Mouse (Mus musculus) kidney, postnatal 0 days (tissue): ENCODE data around the gene Gm20696. TPM values are rescaled to one million over a fixed set of nuclear protein-coding genes. Genes with fewer than 3 reads are reported as not detected.
A peak's percentile ranks its signal among the peaks of the same experiment; 100 is the strongest.

Experiments used
- ATAC-seq: fragments of 200-750 bp; cut with Nextera tagmentation; replicated peaks from 2 replicates; pipeline ENCODE4 v1.8.0; 2017; ENCODE audit warnings: low read depth, moderate number of reproducible peaks, moderate TSS enrichment, moderate library complexity; ENCODE audit not compliant: low FRiP score
- DNase-seq: peaks from one replicate; pipeline ENCODE4 v3.0.0-alpha.2; 2016; ENCODE audit warnings: low spot score
- H3K27ac ChIP-seq: fragments of 300-500 bp; sonication (generic); 2 replicates; pipeline ENCODE4 v1.5.1; 2014; ENCODE audit warnings: mild to moderate bottlenecking
- H3K27me3 ChIP-seq: fragments of 300-500 bp; sonication (generic); 2 replicates; pipeline ENCODE4 v1.6.1; 2014; ENCODE audit warnings: low read length, mixed read lengths; ENCODE audit not compliant: insufficient read depth
- H3K36me3 ChIP-seq: fragments of 300-500 bp; sonication (generic); 2 replicates; pipeline ENCODE4 v1.6.1; 2014; ENCODE audit warnings: low read length, mixed read lengths; ENCODE audit not compliant: insufficient read depth
- H3K4me1 ChIP-seq: fragments of 300-500 bp; sonication (generic); replicated peaks from 2 replicates; pipeline ENCODE4 v1.6.1; 2014; ENCODE audit warnings: antibody characterized with exemption, low read length, mixed read lengths; ENCODE audit not compliant: insufficient read depth
- H3K4me2 ChIP-seq: fragments of 300-500 bp; sonication (generic); 2 replicates; pipeline ENCODE4 v1.6.1; 2014; ENCODE audit warnings: mild to moderate bottlenecking, low read length, moderate library complexity, mixed read lengths
- H3K4me3 ChIP-seq: fragments of 300-500 bp; sonication (generic); replicated peaks from 2 replicates; pipeline ENCODE4 v1.5.1; 2014; ENCODE audit warnings: low read depth, low read length
- H3K9ac ChIP-seq: fragments of 300-500 bp; sonication (generic); 2 replicates; pipeline ENCODE4 v1.6.1; 2014; ENCODE audit warnings: low read depth, low read length
- H3K9me3 ChIP-seq: fragments of 300-500 bp; sonication (generic); replicated peaks from 2 replicates; pipeline ENCODE4 v1.6.1; 2016; ENCODE audit warnings: low read length, inconsistent platforms, mixed read lengths
- CTCF ChIP-seq: IDR thresholded peaks from 2 replicates; pipeline ENCODE4 v1.5.1; 2016; ENCODE audit warnings: antibody characterized with exemption, low read depth, mild to moderate bottlenecking, moderate library complexity
- WGBS: fragments of 180-500 bp; shearing (Covaris S2); extraction: QIAGEN DNeasy Blood & Tissue Kit; methylation state at CpG from one replicate; pipeline ENCODE4 v1.1.7; 2014; 5-methylcytosine and 5-hydroxymethylcytosine counted together
- polyA plus RNA-seq: library from polyadenylated mRNA; unstranded; fragments of >200 nt; fragmentation: Nextera tagmentation; extraction: Ambion mirVana; gene quantifications from 2 replicates; pipeline ENCODE4 v1.2.1, GENCODE M21; 2015

The Gm20696 gene
- polyA plus RNA-seq, 1 experiment from 2014 or later = 1.7 TPM

DNA sequence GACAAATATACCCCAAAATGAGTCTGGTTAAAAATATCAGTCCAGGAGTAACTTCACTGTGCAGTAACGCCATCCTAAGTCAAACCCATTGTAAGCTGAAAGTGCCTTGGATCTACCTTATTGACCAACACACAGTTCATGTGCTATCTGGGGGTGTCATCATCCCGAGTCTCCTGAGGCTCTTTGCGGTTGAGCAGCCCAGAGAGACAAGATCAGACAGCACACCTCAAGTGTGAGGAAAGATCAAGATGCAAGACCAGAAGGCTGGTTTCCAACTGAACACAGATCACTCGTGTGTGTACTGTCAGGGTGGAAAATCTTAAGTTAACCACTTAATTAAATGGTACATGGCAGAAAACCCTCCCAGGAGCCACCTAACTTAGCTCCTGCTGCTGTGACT is 382.6 kb downstream of the Gm20696 start:
- 72% methylated on average over 4 of the region's 4 CpGs for WGBS
- no peak for ATAC-seq
- H3K4me3 ChIP-seq = no peak overlapping the region
- no peak overlapping the region for H3K4me2 ChIP-seq
- no peak for TF ChIP-seq CTCF
- no peak overlapping the region for H3K27ac ChIP-seq
- DNase-seq = no peak
- no peaks in the 10 kb centered on the region for H3K27me3 ChIP-seq
- no peaks in the 10 kb centered on the region; the same call in 1 of the 2 replicates for H3K4me1 ChIP-seq
- no peak overlapping the region for H3K9ac ChIP-seq
- no peaks in the 10 kb centered on the region for H3K36me3 ChIP-seq
- no peaks in the 10 kb centered on the region for H3K9me3 ChIP-seq

DNA sequence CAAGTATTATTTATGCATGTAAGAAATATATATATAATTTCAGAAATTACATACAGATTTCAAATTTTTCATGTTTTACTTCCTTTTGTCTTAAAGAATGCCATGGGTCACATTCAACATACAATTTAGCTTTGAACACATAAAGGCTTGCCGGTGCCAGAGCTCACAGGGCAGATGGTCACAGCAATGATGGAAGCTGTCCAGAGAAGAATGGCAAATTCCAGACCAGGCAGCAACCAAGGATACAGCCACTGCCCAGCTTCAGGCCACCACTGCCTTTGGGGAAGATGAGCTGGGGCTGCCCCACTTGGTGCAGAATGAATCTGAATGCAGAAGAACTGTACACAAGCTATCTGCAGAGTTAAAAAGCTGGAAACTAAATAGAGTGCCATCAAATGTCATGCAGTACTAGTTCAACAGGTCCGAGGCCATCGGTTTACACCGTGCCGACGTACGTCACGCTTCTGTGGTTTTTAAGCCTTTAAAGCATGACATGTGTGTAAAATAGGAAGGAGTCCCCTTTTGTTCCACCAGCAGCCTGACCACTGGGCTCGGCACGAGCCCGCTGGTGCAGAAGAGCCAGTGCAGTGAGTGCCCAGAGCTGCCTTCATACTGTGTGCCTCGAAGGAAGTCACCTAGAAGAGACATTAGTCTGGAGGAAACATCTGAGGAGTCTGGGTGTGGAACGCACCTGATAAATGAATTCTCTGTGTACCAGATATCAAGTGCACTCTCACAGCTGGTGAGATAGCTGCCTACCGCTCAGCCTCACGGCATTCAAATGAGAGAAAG is 383.5 kb downstream of the Gm20696 start:
- Histone ChIP-seq H3K9me3 (no peaks in the 10 kb centered on the region), H3K4me2 (no peak overlapping the region), H3K9ac (no peak overlapping the region), H3K36me3 (no peaks in the 10 kb centered on the region), H3K4me1 (no peaks in the 10 kb centered on the region; the same call in 1 of the 2 replicates), H3K27me3 (no peaks in the 10 kb centered on the region), H3K27ac (no peak overlapping the region), H3K4me3 (no peak overlapping the region)
- ATAC-seq (no peak; the same call in 1 of the 2 replicates), DNase-seq (no peak)
- TF ChIP-seq CTCF = no peak
- WGBS = 49% methylated on average over 15 of the region's 15 CpGs

- DNase-seq = no peak
- Histone ChIP-seq H3K27ac (no peak overlapping the region), H3K9me3 (no peaks in the 10 kb centered on the region), H3K9ac (no peak overlapping the region), H3K4me2 (no peak overlapping the region), H3K27me3 (no peaks in the 10 kb centered on the region), H3K36me3 (no peaks in the 10 kb centered on the region), H3K4me1 (no peaks in the 10 kb centered on the region; the same call in 1 of the 2 replicates), H3K4me3 (no peak overlapping the region)
- 88% methylated on average over 9 of the region's 9 CpGs for WGBS
- TF ChIP-seq CTCF = no peak
- no peak for ATAC-seq
Measured at GRCm38 (mm10) chr6:99281433-99281832, 385.2 kb downstream of the Gm20696 start.

GRCm38 (mm10) chr6:99280619-99281018 is 386.0 kb downstream of the Gm20696 start:
- Histone ChIP-seq H3K4me2 (no peak overlapping the region), H3K9ac (no peak overlapping the region), H3K4me1 (no peaks in the 10 kb centered on the region; the same call in 1 of the 2 replicates), H3K36me3 (no peaks in the 10 kb centered on the region), H3K9me3 (no peaks in the 10 kb centered on the region), H3K4me3 (no peak overlapping the region), H3K27ac (no peak overlapping the region), H3K27me3 (no peaks in the 10 kb centered on the region)
- TF ChIP-seq CTCF = no peak
- ATAC-seq (no peak), DNase-seq (no peak)
- WGBS = 65% methylated on average over 5 of the region's 5 CpGs

GRCm38 (mm10) chr6:99277251-99277650 is 389.3 kb downstream of the Gm20696 start:
- no peaks in the 10 kb centered on the region for H3K36me3 ChIP-seq
- H3K4me1 ChIP-seq = no peaks in the 10 kb centered on the region
- no peak overlapping the region for H3K9ac ChIP-seq
- ATAC-seq = no peak
- H3K9me3 ChIP-seq = no peaks in the 10 kb centered on the region
- no peak overlapping the region for H3K4me2 ChIP-seq
- WGBS = 92% methylated on average over 1 of the region's 1 CpGs
- TF ChIP-seq CTCF = no peak
- DNase-seq = no peak
- H3K27me3 ChIP-seq = no peaks in the 10 kb centered on the region
- no peak overlapping the region for H3K27ac ChIP-seq
- H3K4me3 ChIP-seq = no peak overlapping the region

GRCm38 (mm10) chr6:99276297-99276653 is 390.3 kb downstream of the Gm20696 start:
- H3K4me2 ChIP-seq = no peak overlapping the region
- no peaks in the 10 kb centered on the region for H3K27me3 ChIP-seq
- no peaks in the 10 kb centered on the region for H3K4me1 ChIP-seq
- TF ChIP-seq CTCF = no peak
- H3K9ac ChIP-seq = no peak overlapping the region
- H3K27ac ChIP-seq = no peak overlapping the region
- no peaks in the 10 kb centered on the region for H3K36me3 ChIP-seq
- peak; percentile 54 for DNase-seq
- H3K9me3 ChIP-seq = no peaks in the 10 kb centered on the region
- H3K4me3 ChIP-seq = no peak overlapping the region
- ATAC-seq = no peak
- 38% methylated on average over 7 of the region's 7 CpGs for WGBS
